In the genomic region with DNA sequence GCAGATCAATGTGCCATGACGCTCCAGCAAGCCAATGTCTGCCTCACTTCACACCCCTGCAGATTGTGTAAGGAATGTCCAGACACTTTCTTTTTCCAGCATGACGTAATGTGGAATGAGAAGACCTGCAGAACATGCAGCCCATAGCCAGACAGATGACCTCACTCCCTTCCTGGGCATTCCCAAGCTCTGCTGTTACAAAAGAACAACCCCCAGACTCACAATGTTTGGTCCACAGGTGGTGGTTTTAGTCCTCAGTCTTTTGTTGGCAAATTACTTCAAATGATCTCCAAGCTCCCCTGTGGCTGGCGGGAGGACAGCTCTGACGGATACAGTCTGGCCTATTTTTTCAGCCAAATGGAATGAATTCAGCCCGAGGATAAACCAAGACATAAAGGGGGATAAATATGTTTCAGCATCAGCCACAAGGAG, we compare ENCODE assay signal across 12 mouse cellular contexts.
DNase-seq lines count a peak whose midpoint lies in the region; ATAC-seq and TF ChIP-seq lines count a peak whose summit lies in the region.
"Had no signal": no experiment of that assay in that cellular context is flagged by ENCODE, and none has a peak within 500 bp of the region (broad histone marks: within the 10 kb centered on the region; RNA-seq: fewer than 3 reads in every experiment).

No protein-coding gene starts in this region.

- no peak overlapping the region for H3K27ac ChIP-seq in hindbrain, embryonic 16.5 days (ENCODE audit: low read depth, low read length)
- no peak overlapping the region for H3K27ac ChIP-seq in hindbrain, embryonic 10.5 days
- no peak overlapping the region for H3K27ac ChIP-seq in heart, postnatal 0 days (ENCODE audit: low read depth)
- H3K27ac ChIP-seq: embryonic facial prominence, embryonic 12.5 days had no signal

- no peak overlapping the region for H3K4me3 ChIP-seq in hindbrain, embryonic 16.5 days (ENCODE audit: low read length)
- no peak overlapping the region for H3K4me3 ChIP-seq in hindbrain, embryonic 10.5 days
- H3K4me3 ChIP-seq in heart, postnatal 0 days (ENCODE audit: low read depth, low read length) = no peak overlapping the region
- H3K4me3 ChIP-seq: embryonic facial prominence, embryonic 12.5 days; myocyte had no signal

- DNase-seq in hindbrain, embryonic 10.5 days (ENCODE audit: low spot score) = no peak
- DNase-seq in urinary bladder, postnatal 14 days (ENCODE audit: low spot score) = peak; percentile 5
- DNase-seq in urinary bladder, postnatal 10 days (ENCODE audit: low spot score) = no peak
- peak; percentile 28 for DNase-seq in heart, postnatal 0 days (ENCODE audit: low spot score)
- DNase-seq in neural tube, embryonic 10.5 days (ENCODE audit: extremely low spot score, low spot score) = no peak
- DNase-seq in spleen, postnatal 14 days (ENCODE audit: low spot score in 2 of 2) = no peak
- DNase-seq in urinary bladder, adult 2 months (ENCODE audit: low spot score) = no peak
- DNase-seq: adrenal gland, adult 2 months had no signal

- H3K9me3 ChIP-seq in hindbrain, embryonic 16.5 days (ENCODE audit: control insufficient read depth, low read length) = no peaks in the 10 kb centered on the region
- H3K9me3 ChIP-seq in hindbrain, embryonic 10.5 days = no peaks in the 10 kb centered on the region
- H3K9me3 ChIP-seq in heart, postnatal 0 days (replicated peaks; ENCODE audit: control insufficient read depth, low read length) = no peaks in the 10 kb centered on the region
- H3K9me3 ChIP-seq: embryonic facial prominence, embryonic 12.5 days had no signal

- no peaks in the 10 kb centered on the region for H3K27me3 ChIP-seq in hindbrain, embryonic 16.5 days (replicated peaks; ENCODE audit: control insufficient read depth, insufficient read depth, low read length)
- H3K27me3 ChIP-seq in hindbrain, embryonic 10.5 days (ENCODE audit: insufficient read depth, poor library complexity, severe bottlenecking) = no peaks in the 10 kb centered on the region
- H3K27me3 ChIP-seq in heart, postnatal 0 days (ENCODE audit: control insufficient read depth, insufficient read depth, low read length) = no peaks in the 10 kb centered on the region
- H3K27me3 ChIP-seq: CH12.LX; embryonic facial prominence, embryonic 12.5 days had no signal

- TF ChIP-seq EP300 in heart, postnatal 0 days (IDR thresholded peaks at IDR 0.05; ENCODE audit: low read depth) = no peak

- no peaks in the 10 kb centered on the region for H3K4me1 ChIP-seq in hindbrain, embryonic 16.5 days (ENCODE audit: control insufficient read depth, insufficient read depth, low read depth, low read length)
- H3K4me1 ChIP-seq in hindbrain, embryonic 10.5 days (replicated peaks) = no peaks in the 10 kb centered on the region
- H3K4me1 ChIP-seq in heart, postnatal 0 days (ENCODE audit: control insufficient read depth, insufficient read depth) = no peaks in the 10 kb centered on the region
- H3K4me1 ChIP-seq: embryonic facial prominence, embryonic 12.5 days had no signal

- ATAC-seq in hindbrain, embryonic 16.5 days = peak; percentile 65
- 0 out of 2 replicates have a peak, but pooled peaks have one; percentile 4 for ATAC-seq in heart, postnatal 0 days (ENCODE audit: insufficient read depth, low read depth)

- H3K36me3 ChIP-seq in hindbrain, embryonic 16.5 days (ENCODE audit: control insufficient read depth, insufficient read depth, low read length) = no peaks in the 10 kb centered on the region
- H3K36me3 ChIP-seq in hindbrain, embryonic 10.5 days = no peaks in the 10 kb centered on the region
- no peaks in the 10 kb centered on the region for H3K36me3 ChIP-seq in heart, postnatal 0 days (replicated peaks; ENCODE audit: control insufficient read depth, insufficient read depth, low read length)
- H3K36me3 ChIP-seq: embryonic facial prominence, embryonic 12.5 days had no signal

- WGBS in hindbrain, embryonic 16.5 days = 48% methylated on average over 5 of the region's 5 CpGs
- WGBS in hindbrain, embryonic 10.5 days = 72% methylated on average over 5 of the region's 5 CpGs
- 49% methylated on average over 5 of the region's 5 CpGs for WGBS in heart, postnatal 0 days

- no peak overlapping the region for H3K4me2 ChIP-seq in hindbrain, embryonic 16.5 days (ENCODE audit: low read length)
- H3K4me2 ChIP-seq in heart, postnatal 0 days (ENCODE audit: low read depth, low read length) = no peak overlapping the region
- H3K4me2 ChIP-seq: embryonic facial prominence, embryonic 12.5 days had no signal

- no peak for TF ChIP-seq CTCF in heart, postnatal 0 days (IDR thresholded peaks at IDR 0.05; ENCODE audit: low read depth)

- H3K9ac ChIP-seq in hindbrain, embryonic 16.5 days (ENCODE audit: low read depth, low read length) = no peak overlapping the region
- H3K9ac ChIP-seq in heart, postnatal 0 days (replicated peaks; ENCODE audit: low read depth, low read length) = no peak overlapping the region
- H3K9ac ChIP-seq: embryonic facial prominence, embryonic 12.5 days had no signal

Comparison
In these comparisons a context has a peak if more than half of its experiments do, and no peak if none do; other contexts are left out.
1. DNase-seq: peak in urinary bladder, postnatal 14 days (single experiment) and heart, postnatal 0 days (single experiment); none in hindbrain, embryonic 10.5 days (single experiment), urinary bladder, postnatal 10 days (single experiment), neural tube, embryonic 10.5 days (single experiment), spleen, postnatal 14 days (0 of 2) and urinary bladder, adult 2 months (single experiment).